Mouse (Mus musculus): ENCODE measurements at regions not wholly inside any gene's neighbourhood (a gene's known extent, or its start where the extent isn't known, plus 50 kb on each side); places are given as distances from the start of the nearest gene placed in this dataset.

DNA sequence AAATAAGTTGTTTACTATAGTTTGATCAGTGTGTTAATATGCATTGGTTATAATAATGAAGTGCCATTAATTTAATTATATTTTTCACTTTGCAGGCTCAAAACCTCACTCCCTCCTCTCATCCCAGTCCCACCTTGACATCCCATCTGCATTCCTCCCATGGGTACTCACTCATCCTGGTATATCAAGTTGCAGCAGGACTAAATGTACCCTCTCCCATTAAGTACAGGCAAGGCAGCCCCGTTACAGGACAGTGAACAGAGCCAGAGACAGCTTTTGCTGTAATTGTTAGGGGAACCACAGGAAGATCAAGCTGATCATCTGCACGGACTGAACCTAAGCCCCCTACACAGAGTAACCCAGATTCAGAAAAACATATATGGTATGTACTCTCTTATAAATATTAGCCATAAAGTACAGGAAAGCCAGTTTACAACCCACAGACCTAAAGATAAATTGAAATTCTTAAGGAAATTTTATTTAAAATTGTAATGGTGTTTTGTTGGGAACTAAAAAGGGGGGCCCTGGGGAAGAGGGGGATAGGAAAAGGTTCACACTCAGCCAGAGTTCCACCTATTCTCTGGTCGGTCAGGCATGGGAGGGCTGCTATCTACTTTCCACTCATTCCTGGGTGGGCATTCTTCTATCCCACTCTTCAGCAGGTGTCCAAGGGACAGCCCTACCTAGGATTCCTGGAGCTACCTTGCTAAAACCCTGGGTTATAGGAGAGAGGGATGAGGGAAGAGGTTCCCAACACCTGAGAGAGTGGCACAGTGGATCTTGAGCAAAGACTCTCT lies 96.0 kb upstream of the Speer4f2 start:
- Histone ChIP-seq H3K27ac (no peak overlapping the region), H3K9me3 (ENCODE audit: low read length) (no peaks in the 10 kb centered on the region), H3K36me3 (ENCODE audit: insufficient read depth, low read length) (no peaks in the 10 kb centered on the region), H3K27me3 (ENCODE audit: insufficient read depth, low read length) (no peaks in the 10 kb centered on the region), H3K9ac (replicated peaks; ENCODE audit: low read length) (no peak overlapping the region), H3K4me3 (ENCODE audit: low read length) (no peak overlapping the region), H3K4me1 (ENCODE audit: insufficient read depth, low read length) (no peaks in the 10 kb centered on the region), H3K4me2 (ENCODE audit: low read depth, low read length) (no peak overlapping the region)
- ATAC-seq (no peak), DNase-seq (ENCODE audit: low spot score) (no peak)
- no peak for TF ChIP-seq CTCF (IDR thresholded peaks at IDR 0.05; ENCODE audit: low read depth)
- 85% methylated on average over 3 of the region's 3 CpGs for WGBS

DNA sequence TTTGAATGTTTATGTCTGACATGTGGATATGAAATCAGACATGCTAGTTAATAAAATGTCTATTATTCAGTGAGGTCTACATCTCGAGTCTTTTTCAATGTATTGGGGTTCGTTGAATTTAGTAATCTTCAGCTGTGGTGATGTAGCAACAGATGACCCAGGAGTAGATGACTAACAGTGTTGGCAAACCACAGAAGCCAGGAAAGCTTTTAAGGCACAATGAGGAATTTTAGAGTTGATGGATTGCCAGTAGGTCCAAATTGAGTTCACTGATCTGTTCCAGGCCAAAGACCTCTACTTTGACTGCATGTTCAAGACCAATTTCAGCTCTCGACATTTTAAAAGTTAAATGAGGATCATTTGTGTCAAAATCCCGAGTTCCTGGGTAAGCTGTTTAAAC lies 92.8 kb upstream of the Speer4f2 start:
- Histone ChIP-seq H3K27me3 (ENCODE audit: insufficient read depth, low read length) (no peaks in the 10 kb centered on the region), H3K4me1 (ENCODE audit: insufficient read depth, low read length) (no peaks in the 10 kb centered on the region), H3K27ac (no peak overlapping the region), H3K9me3 (ENCODE audit: low read length) (no peaks in the 10 kb centered on the region), H3K4me2 (ENCODE audit: low read depth, low read length) (no peak overlapping the region), H3K4me3 (ENCODE audit: low read length) (no peak overlapping the region), H3K9ac (replicated peaks; ENCODE audit: low read length) (no peak overlapping the region), H3K36me3 (ENCODE audit: insufficient read depth, low read length) (no peaks in the 10 kb centered on the region)
- WGBS = 85% methylated on average over 4 of the region's 4 CpGs
- DNase-seq (ENCODE audit: low spot score) (no peak), ATAC-seq (no peak)
- no peak for TF ChIP-seq CTCF (IDR thresholded peaks at IDR 0.05; ENCODE audit: low read depth)

DNA sequence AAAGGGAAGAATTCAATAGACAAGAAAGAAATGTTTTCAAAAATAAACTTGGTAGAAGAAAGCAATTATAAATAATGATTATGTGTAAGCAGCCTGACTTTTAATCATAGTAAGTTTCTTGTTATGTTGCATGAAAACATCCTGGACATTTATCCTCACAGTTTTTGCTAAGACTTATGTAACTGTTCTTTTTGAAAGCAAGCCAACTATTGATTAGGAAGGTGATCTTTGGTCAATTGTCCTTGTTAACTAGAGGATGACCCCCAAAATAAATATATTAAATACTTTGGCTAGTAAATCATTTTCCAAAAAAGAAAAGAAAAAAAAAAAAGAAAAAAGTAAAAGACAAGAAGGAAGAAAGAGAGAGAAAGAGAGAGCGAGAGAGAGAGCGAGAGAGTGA lies 92.0 kb upstream of the Speer4f2 start:
- no peak for ATAC-seq
- H3K4me2 ChIP-seq (ENCODE audit: low read depth, low read length) = no peak overlapping the region
- H3K4me3 ChIP-seq (ENCODE audit: low read length) = no peak overlapping the region
- no peaks in the 10 kb centered on the region for H3K4me1 ChIP-seq (ENCODE audit: insufficient read depth, low read length)
- H3K27ac ChIP-seq = no peak overlapping the region
- 98% methylated on average over 2 of the region's 2 CpGs for WGBS
- no peaks in the 10 kb centered on the region for H3K36me3 ChIP-seq (ENCODE audit: insufficient read depth, low read length)
- TF ChIP-seq CTCF (IDR thresholded peaks at IDR 0.05; ENCODE audit: low read depth) = no peak
- no peak for DNase-seq (ENCODE audit: low spot score)
- H3K27me3 ChIP-seq (ENCODE audit: insufficient read depth, low read length) = no peaks in the 10 kb centered on the region
- H3K9me3 ChIP-seq (ENCODE audit: low read length) = no peaks in the 10 kb centered on the region
- no peak overlapping the region for H3K9ac ChIP-seq (replicated peaks; ENCODE audit: low read length)

DNA sequence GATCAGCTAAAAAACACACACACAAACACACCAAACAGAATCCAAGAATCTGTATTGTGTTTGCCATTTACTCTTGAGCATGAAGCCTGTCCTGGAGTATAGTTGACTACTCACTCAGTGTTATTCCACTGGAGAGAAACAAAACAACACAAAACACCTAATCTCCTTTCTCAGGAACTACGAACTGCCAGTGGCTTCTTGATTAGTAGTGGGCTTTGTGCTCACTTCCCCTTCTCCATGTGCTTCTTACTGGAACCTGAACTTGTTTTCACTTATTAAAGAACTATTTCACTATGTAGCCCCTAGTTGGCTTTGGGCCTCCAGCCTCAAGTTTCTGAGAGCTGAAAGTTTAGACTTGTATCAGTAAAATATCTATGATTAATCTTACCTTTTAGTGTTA lies 84.0 kb upstream of the Speer4f2 start:
- no peak for TF ChIP-seq CTCF (IDR thresholded peaks at IDR 0.05; ENCODE audit: low read depth)
- no peak overlapping the region for H3K4me2 ChIP-seq (ENCODE audit: low read depth, low read length)
- H3K9ac ChIP-seq (replicated peaks; ENCODE audit: low read length) = no peak overlapping the region
- H3K36me3 ChIP-seq (ENCODE audit: insufficient read depth, low read length) = no peaks in the 10 kb centered on the region
- no peaks in the 10 kb centered on the region for H3K9me3 ChIP-seq (ENCODE audit: low read length)
- ATAC-seq (no peak), DNase-seq (ENCODE audit: low spot score) (no peak)
- no peak overlapping the region for H3K27ac ChIP-seq
- 65% methylated on average over 1 of the region's 1 CpGs for WGBS
- H3K4me1 ChIP-seq (ENCODE audit: insufficient read depth, low read length) = no peaks in the 10 kb centered on the region
- no peak overlapping the region for H3K4me3 ChIP-seq (ENCODE audit: low read length)
- no peaks in the 10 kb centered on the region for H3K27me3 ChIP-seq (ENCODE audit: insufficient read depth, low read length)

DNA sequence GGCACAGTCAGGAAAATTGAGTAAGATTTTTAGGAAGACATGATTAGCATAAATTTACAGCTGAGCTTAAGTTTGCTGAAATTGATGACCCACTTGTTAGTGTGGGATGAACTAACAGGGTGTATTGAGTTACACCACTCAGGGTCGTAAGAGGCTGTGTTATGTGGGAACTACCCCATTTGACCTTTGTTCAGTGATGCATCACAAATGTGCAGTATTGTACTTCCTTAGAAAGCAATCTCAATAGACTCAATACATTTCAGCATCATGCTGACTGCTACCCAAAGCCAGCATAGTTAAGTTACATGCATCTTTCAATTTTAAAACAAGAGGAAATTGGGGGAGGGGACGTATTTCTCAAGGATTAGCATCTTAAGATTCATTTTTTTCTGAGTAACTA lies 80.4 kb upstream of the Speer4f2 start:
- no peak overlapping the region for H3K27ac ChIP-seq
- no peak overlapping the region for H3K4me3 ChIP-seq (ENCODE audit: low read length)
- 8% methylated on average over 2 of the region's 2 CpGs for WGBS
- TF ChIP-seq CTCF (IDR thresholded peaks at IDR 0.05; ENCODE audit: low read depth) = no peak
- no peak overlapping the region for H3K9ac ChIP-seq (replicated peaks; ENCODE audit: low read length)
- DNase-seq (ENCODE audit: low spot score) (no peak), ATAC-seq (no peak)
- H3K4me1 ChIP-seq (ENCODE audit: insufficient read depth, low read length) = no peaks in the 10 kb centered on the region
- no peaks in the 10 kb centered on the region for H3K36me3 ChIP-seq (ENCODE audit: insufficient read depth, low read length)
- no peaks in the 10 kb centered on the region for H3K9me3 ChIP-seq (ENCODE audit: low read length)
- no peaks in the 10 kb centered on the region for H3K27me3 ChIP-seq (ENCODE audit: insufficient read depth, low read length)
- no peak overlapping the region for H3K4me2 ChIP-seq (ENCODE audit: low read depth, low read length)

DNA sequence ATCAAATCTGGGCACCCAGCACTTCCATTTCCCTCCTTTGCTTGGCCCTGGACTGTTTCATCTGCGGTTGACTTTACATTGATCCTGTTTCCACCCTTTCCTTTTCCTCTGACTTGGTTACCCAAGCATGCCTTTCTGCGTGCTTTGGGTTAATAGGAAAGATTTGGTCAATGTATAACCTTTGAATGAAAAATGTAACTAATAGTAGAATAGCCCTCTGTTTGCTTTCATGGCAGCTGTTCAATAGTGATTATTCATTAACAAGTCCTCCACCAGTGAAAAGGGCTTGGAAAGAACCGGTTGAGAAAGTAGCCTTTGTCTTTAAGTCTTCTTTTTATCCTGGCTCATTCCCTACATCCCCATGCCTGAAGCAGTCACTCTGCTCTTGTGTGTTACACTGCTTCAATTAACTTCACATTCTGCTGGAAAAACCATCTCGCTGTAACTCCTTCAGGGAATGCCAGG lies 76.4 kb upstream of the Speer4f2 start:
- no peaks in the 10 kb centered on the region for H3K27me3 ChIP-seq (ENCODE audit: insufficient read depth, low read length)
- H3K4me2 ChIP-seq (ENCODE audit: low read depth, low read length) = no peak overlapping the region
- 37% methylated on average over 4 of the region's 4 CpGs for WGBS
- H3K9ac ChIP-seq (replicated peaks; ENCODE audit: low read length) = no peak overlapping the region
- H3K4me3 ChIP-seq (ENCODE audit: low read length) = no peak overlapping the region
- H3K9me3 ChIP-seq (ENCODE audit: low read length) = no peaks in the 10 kb centered on the region
- no peaks in the 10 kb centered on the region for H3K36me3 ChIP-seq (ENCODE audit: insufficient read depth, low read length)
- H3K27ac ChIP-seq = no peak overlapping the region
- TF ChIP-seq CTCF (IDR thresholded peaks at IDR 0.05; ENCODE audit: low read depth) = no peak
- H3K4me1 ChIP-seq (ENCODE audit: insufficient read depth, low read length) = no peaks in the 10 kb centered on the region
- ATAC-seq (no peak), DNase-seq (ENCODE audit: low spot score) (peak; percentile 2)

DNA sequence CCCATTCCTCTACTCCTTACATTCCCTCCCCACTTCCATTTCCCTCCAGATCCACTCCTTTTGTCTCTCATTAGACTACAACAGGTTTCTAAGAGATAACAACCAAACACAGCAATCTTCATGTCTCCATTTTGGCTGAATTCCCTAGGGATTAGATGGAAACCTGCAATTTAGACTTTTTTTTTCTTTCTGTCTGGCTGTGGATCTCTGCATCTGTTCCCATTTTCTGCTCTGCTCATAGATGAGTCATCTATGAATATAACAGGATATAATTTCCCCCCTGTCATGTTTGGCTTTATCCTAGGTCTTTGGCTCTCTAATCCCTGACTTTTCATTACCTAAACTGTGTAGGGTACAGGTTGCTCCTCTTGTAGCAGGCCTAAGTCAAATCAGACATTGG lies 73.1 kb upstream of the Speer4f2 start:
- Histone ChIP-seq H3K9me3 (ENCODE audit: low read length) (no peaks in the 10 kb centered on the region), H3K27me3 (ENCODE audit: insufficient read depth, low read length) (no peaks in the 10 kb centered on the region), H3K27ac (no peak overlapping the region), H3K4me1 (ENCODE audit: insufficient read depth, low read length) (no peaks in the 10 kb centered on the region), H3K4me3 (ENCODE audit: low read length) (no peak overlapping the region), H3K9ac (replicated peaks; ENCODE audit: low read length) (no peak overlapping the region), H3K36me3 (ENCODE audit: insufficient read depth, low read length) (no peaks in the 10 kb centered on the region), H3K4me2 (ENCODE audit: low read depth, low read length) (no peak overlapping the region)
- DNase-seq (ENCODE audit: low spot score) (no peak), ATAC-seq (no peak)
- TF ChIP-seq CTCF (IDR thresholded peaks at IDR 0.05; ENCODE audit: low read depth) = no peak

Measured in hindbrain, postnatal 0 days (tissue).